In the genomic region with DNA sequence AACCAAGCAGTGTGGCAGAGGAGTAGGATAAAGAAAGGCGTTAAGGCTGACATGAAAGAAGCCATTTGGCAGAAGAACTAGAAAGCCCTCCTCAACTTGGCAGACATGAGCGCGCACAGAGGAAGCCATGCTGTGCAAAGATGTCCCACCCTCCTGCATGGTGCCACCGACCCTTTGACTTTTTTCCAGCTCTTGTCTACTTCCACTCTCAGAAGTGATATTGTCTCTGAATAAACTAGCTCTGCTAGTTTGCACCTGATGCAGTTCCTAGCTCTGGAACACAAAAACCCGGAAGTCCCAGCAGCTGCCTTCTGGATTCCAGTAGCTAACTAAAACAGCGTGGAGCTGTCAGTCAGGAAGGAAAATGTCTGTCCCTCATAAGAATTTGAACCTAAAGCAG, we compare ENCODE assay signal across 30 mouse cellular contexts.
"Had no signal": no experiment of that assay in that cellular context is flagged by ENCODE, and none has a peak within 500 bp of the region (broad histone marks: within the 10 kb centered on the region; RNA-seq: fewer than 3 reads in every experiment).

No protein-coding gene starts in this region.

- H3K9ac ChIP-seq: limb, embryonic 12.5 days; limb, embryonic 13.5 days; limb, embryonic 15.5 days; liver, embryonic 12.5 days; liver, embryonic 13.5 days; liver, embryonic 14.5 days; liver, embryonic 15.5 days; liver, postnatal 0 days; lung, embryonic 14.5 days; lung, embryonic 15.5 days; midbrain, embryonic 12.5 days; midbrain, embryonic 13.5 days; neural tube, embryonic 12.5 days; neural tube, embryonic 13.5 days had no signal

- H3K4me2 ChIP-seq: limb, embryonic 12.5 days; limb, embryonic 13.5 days; limb, embryonic 15.5 days; liver, embryonic 11.5 days; liver, embryonic 12.5 days; liver, embryonic 13.5 days; liver, embryonic 15.5 days; lung, embryonic 14.5 days; lung, embryonic 15.5 days; midbrain, embryonic 12.5 days; midbrain, embryonic 13.5 days; neural tube, embryonic 12.5 days; neural tube, embryonic 13.5 days had no signal

- H3K4me3 ChIP-seq: limb, embryonic 10.5 days; limb, embryonic 12.5 days; limb, embryonic 13.5 days; limb, embryonic 15.5 days; liver, embryonic 12.5 days; liver, embryonic 13.5 days; liver, embryonic 15.5 days; lung, embryonic 15.5 days; megakaryocyte, embryonic 14.5 days; midbrain, embryonic 10.5 days; midbrain, embryonic 12.5 days; midbrain, embryonic 13.5 days; myocyte; neural tube, embryonic 12.5 days; neural tube, embryonic 13.5 days had no signal

- H3K36me3 ChIP-seq: limb, embryonic 10.5 days; limb, embryonic 12.5 days; limb, embryonic 13.5 days; limb, embryonic 15.5 days; liver, embryonic 12.5 days; liver, embryonic 13.5 days; liver, embryonic 15.5 days; lung, embryonic 15.5 days; midbrain, embryonic 10.5 days; midbrain, embryonic 12.5 days; midbrain, embryonic 13.5 days; neural tube, embryonic 12.5 days; neural tube, embryonic 13.5 days had no signal

- H3K9me3 ChIP-seq: limb, embryonic 10.5 days; limb, embryonic 12.5 days; limb, embryonic 13.5 days; limb, embryonic 15.5 days; liver, embryonic 12.5 days; liver, embryonic 13.5 days; liver, embryonic 15.5 days; lung, embryonic 15.5 days; midbrain, embryonic 10.5 days; midbrain, embryonic 12.5 days; midbrain, embryonic 13.5 days; neural tube, embryonic 12.5 days; neural tube, embryonic 13.5 days had no signal

- DNase-seq: left cerebral cortex, postnatal 4 days; liver; liver, embryonic 13.5 days; liver, postnatal 0 days; lung, adult 18-20 months; lung, adult 2 months; lung, embryonic 14.5 days; lung, postnatal 14 days; lung, postnatal 36 days; lung, postnatal 4 days; midbrain, embryonic 14.5 days had no signal

- H3K27me3 ChIP-seq: limb, embryonic 12.5 days; limb, embryonic 13.5 days; limb, embryonic 15.5 days; liver, embryonic 12.5 days; liver, embryonic 13.5 days; liver, embryonic 15.5 days; lung, embryonic 15.5 days; megakaryocyte, embryonic 14.5 days; midbrain, embryonic 12.5 days; midbrain, embryonic 13.5 days; neural tube, embryonic 12.5 days; neural tube, embryonic 13.5 days had no signal

- H3K4me1 ChIP-seq: limb, embryonic 12.5 days; neural tube, embryonic 12.5 days had no signal

- ATAC-seq: liver, embryonic 12.5 days; liver, postnatal 0 days; lung, postnatal 0 days; midbrain, embryonic 13.5 days; midbrain, embryonic 16.5 days had no signal

- H3K27ac ChIP-seq: limb, embryonic 10.5 days; limb, embryonic 12.5 days; limb, embryonic 13.5 days; limb, embryonic 15.5 days; liver, embryonic 12.5 days; liver, embryonic 13.5 days; liver, embryonic 14.5 days; liver, embryonic 15.5 days; lung, embryonic 15.5 days; macrophage; midbrain, embryonic 10.5 days; midbrain, embryonic 12.5 days; midbrain, embryonic 13.5 days; neural tube, embryonic 12.5 days; neural tube, embryonic 13.5 days had no signal
